Mouse (Mus musculus) testis, adult 2 months (tissue): ENCODE results near the gene Nrxn2. TPM values are rescaled to one million over a fixed set of nuclear protein-coding genes. Genes with fewer than 3 reads are reported as not detected.

Source experiments
- H3K27ac ChIP-seq: fragments of 200-500 bp; 2 replicates; pipeline ENCODE4 v1.5.1; 2012; ENCODE audit warnings: low read depth, low read length; ENCODE audit not compliant: control insufficient read depth, insufficient read depth
- H3K27me3 ChIP-seq: fragments of 200-500 bp; 2 replicates; pipeline ENCODE4 v1.6.1; 2012; ENCODE audit warnings: mild to moderate bottlenecking, low read length, moderate library complexity; ENCODE audit not compliant: control insufficient read depth, insufficient read depth
- H3K36me3 ChIP-seq: fragments of 200-500 bp; 2 replicates; pipeline ENCODE4 v1.6.1; 2012; ENCODE audit warnings: mild to moderate bottlenecking, low read length; ENCODE audit not compliant: control insufficient read depth, insufficient read depth
- H3K4me1 ChIP-seq: fragments of 200-500 bp; 2 replicates; pipeline ENCODE4 v1.6.1; 2012; ENCODE audit warnings: low read length; ENCODE audit not compliant: control insufficient read depth, insufficient read depth
- H3K4me3 ChIP-seq: fragments of 200-500 bp; 2 replicates; pipeline ENCODE4 v1.5.1; 2012; ENCODE audit warnings: low read depth, mild to moderate bottlenecking, low read length, moderate library complexity, mixed read lengths; ENCODE audit not compliant: control insufficient read depth
- CTCF ChIP-seq: fragments of 200-500 bp; IDR thresholded peaks from 2 replicates; pipeline ENCODE4 v1.5.1; 2012; ENCODE audit warnings: low read depth, mild to moderate bottlenecking, inconsistent platforms, low read length, moderate library complexity; ENCODE audit not compliant: control insufficient read depth, insufficient read depth, insufficient replicate concordance
- POLR2A ChIP-seq: fragments of 200-500 bp; IDR thresholded peaks from 2 replicates; pipeline ENCODE4 v1.6.1; 2012; ENCODE audit warnings: low read depth, mild to moderate bottlenecking, inconsistent platforms, low read length, moderate library complexity; ENCODE audit not compliant: control insufficient read depth
- polyA plus RNA-seq: library from polyadenylated mRNA; depleted of rRNA; stranded (reverse); fragments of >200 nt; gene quantifications from 2 replicates; pipeline ENCODE4 v1.2.3, GENCODE M21; 2012

Gene Nrxn2
- polyA plus RNA-seq, 1 experiment: 2.5 TPM

DNA sequence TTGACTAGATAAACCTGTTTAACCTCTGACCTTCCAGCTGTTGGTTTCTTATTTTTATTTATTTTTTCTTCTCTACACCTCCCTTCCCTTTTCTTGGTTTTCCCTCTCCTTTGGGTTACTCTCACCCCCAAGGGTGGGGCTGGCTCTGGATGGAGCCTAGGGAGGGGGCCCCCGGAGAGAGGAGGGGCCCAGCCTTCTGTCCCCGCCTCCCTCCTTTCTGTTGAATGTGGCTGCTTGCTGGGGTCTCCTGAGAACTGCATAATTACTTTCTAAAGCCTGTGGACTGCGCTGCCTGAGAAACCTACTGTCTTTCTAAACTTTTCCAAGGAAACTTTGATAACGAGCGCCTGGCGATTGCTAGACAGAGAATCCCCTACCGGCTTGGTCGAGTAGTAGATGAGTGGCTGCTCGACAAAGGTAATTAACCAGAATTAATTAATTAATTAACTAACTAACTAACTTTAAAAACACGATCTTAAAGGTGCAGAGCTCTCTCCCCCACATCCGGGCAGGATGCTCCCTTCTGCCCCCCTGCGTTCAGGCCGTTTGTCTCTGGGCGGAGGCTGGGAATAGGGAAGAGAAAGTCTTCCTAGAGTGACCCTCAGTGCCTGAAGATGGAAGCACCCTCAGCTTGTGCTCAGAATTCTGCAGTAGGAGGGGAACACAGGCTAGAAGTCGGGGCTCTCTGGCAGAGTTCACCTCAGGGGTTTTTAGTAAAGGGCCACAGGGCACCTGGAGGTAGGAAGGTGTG lies 95.0 kb downstream of the Nrxn2 start:
- TF ChIP-seq CTCF: no peak
- no peak for TF ChIP-seq POLR2A
- H3K27me3 ChIP-seq: no peaks in the 10 kb centered on the region
- H3K27ac ChIP-seq: no peak overlapping the region
- H3K4me1 ChIP-seq: no peaks in the 10 kb centered on the region
- H3K36me3 ChIP-seq: no peaks in the 10 kb centered on the region
- H3K4me3 ChIP-seq: no peak overlapping the region

DNA sequence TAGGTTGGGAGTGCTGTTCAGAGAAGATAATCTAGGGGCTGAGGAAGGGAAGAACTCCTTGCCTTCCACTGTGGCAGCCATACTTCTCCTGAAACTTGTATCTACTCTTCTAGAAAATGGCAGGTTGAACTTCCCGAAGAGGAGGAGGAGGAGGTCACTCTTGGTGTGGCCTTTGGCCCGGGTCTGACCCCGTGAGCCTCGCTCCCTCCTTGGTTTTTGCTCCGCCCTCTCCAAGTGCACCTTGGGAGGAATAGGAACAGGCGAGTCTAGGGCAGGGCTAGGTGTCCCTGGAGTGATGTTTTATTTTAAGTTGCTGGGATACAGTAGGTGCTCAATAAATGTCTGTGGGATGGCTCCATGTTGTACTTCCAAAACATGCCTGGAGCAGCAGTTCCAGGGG lies 96.4 kb downstream of the Nrxn2 start:
- H3K36me3 ChIP-seq: no peaks in the 10 kb centered on the region
- no peak overlapping the region for H3K27ac ChIP-seq
- no peaks in the 10 kb centered on the region; the same call in 1 of the 2 replicates for H3K4me1 ChIP-seq
- no peaks in the 10 kb centered on the region for H3K27me3 ChIP-seq
- no peak overlapping the region for H3K4me3 ChIP-seq
- TF ChIP-seq POLR2A (no peak), CTCF (no peak)

DNA sequence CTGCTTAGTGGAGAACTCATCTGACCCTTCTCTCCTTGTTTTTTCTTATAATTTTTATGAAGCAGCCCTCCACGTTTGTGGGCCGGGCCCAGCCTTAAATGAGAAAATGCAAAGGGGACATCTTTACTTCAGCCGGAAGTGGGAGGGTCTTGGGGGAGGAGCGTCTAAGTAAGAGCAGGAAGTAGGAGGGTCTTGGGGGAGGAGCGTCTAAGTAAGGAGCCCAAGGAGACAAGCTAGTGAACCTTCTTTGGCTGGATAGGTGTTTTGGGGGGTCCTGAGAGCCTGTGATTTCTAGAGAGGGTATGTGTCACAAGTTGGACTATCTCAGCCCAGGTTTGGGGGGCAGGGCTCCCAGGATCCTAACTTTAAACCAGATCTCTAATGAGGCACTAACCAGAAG lies 96.9 kb downstream of the Nrxn2 start:
- Histone ChIP-seq H3K4me3 (no peak overlapping the region), H3K27ac (no peak overlapping the region), H3K27me3 (no peaks in the 10 kb centered on the region)

DNA sequence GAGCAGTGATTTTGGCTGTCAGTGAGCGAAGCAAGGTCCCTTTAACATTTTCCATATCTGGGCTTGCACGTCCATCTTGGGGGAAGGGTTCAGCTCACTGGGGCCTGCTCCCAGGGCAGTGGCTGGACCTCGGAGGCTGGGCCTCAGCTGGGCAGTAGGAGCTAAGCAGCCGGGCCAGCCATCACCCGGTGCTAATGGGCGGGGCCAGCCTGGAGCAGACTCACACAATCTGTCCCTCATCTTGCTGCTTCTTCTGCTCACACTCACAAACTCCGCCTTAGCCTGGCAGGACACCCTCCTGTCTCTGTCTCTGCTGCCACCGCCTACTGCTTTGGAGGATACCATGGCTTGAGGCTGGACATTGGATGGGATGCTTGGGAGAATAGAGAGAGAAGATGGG lies 97.6 kb downstream of the Nrxn2 start:
- Histone ChIP-seq H3K4me1 (no peaks in the 10 kb centered on the region; the same call in 1 of the 2 replicates), H3K36me3 (no peaks in the 10 kb centered on the region), H3K27me3 (no peaks in the 10 kb centered on the region), H3K4me3 (no peak overlapping the region), H3K27ac (no peak overlapping the region)
- TF ChIP-seq POLR2A (no peak), CTCF (no peak)

More for the DNA sequence above, 96.9 kb downstream of the Nrxn2 start:
- H3K36me3 ChIP-seq: no peaks in the 10 kb centered on the region
- H3K4me1 ChIP-seq: no peaks in the 10 kb centered on the region; the same call in 1 of the 2 replicates
- TF ChIP-seq CTCF: no peak
- no peak for TF ChIP-seq POLR2A

DNA sequence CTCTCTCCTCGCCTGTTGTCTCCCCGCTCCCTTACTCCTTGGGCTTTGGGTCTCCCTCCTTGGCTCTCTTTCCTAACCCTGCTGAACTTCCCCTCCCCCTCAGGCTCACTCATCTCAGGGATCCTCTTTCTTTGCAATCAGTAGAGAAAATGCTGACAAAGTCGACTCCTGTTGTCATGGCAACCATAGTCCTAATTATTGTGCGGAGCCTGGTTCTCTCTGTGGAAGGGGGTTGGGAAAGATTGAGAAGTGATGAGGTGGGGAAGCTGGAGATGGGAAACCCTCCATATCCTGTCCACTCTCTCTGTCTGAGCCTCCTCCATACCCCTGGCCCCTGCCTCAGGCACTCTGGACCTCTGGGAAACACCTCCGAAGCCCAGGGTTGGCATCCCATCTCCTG lies 100.1 kb downstream of the Nrxn2 start:
- Histone ChIP-seq H3K4me1 (no peaks in the 10 kb centered on the region; the same call in 1 of the 2 replicates), H3K27me3 (no peaks in the 10 kb centered on the region), H3K4me3 (no peak overlapping the region), H3K27ac (no peak overlapping the region), H3K36me3 (no peaks in the 10 kb centered on the region)
- TF ChIP-seq POLR2A (no peak), CTCF (no peak)

DNA sequence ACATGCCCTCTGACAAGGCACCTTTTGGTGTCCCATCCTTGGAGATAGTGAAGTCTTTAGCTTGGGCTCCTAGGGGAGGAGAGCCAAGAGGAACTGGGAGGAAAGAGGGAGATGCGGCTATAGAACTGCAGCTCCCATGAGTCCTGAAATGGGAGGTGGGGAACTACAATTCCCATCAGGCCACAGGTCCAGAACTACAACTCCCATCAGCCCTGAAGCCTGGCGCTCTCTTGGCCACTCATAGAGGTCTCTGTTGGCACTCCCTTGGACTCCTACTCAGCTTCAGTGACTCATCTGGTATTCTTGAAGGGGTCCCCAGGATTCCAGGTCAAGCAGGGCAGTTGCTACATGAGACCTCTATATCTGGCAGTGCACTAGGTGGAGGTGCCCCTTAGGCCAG lies 101.0 kb downstream of the Nrxn2 start:
- Histone ChIP-seq H3K4me3 (no peak overlapping the region), H3K27ac (no peak overlapping the region), H3K4me1 (no peaks in the 10 kb centered on the region; the same call in 1 of the 2 replicates), H3K36me3 (no peaks in the 10 kb centered on the region), H3K27me3 (no peaks in the 10 kb centered on the region)
- TF ChIP-seq CTCF (no peak), POLR2A (no peak)

DNA sequence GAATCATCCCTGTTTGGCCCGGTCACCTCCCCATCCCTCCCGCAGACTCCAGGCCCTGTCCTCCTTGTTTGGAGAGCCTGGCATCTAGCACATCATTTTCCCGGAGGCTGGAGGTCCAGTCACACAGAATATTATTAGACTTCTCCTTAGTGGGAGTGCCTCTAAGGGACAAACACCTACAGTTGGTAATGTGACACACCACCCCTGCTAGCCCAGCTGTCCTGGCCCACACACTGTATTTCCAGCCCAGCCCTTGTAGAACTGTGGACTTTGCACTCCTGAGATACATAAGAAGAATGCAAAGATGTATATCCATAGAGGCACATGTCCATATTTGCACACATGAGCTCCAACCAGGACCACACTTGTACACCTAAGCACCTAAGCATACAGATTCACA lies 103.1 kb downstream of the Nrxn2 start:
- H3K36me3 ChIP-seq: no peaks in the 10 kb centered on the region
- TF ChIP-seq CTCF: no peak
- TF ChIP-seq POLR2A: no peak
- H3K4me1 ChIP-seq: no peaks in the 10 kb centered on the region; the same call in 1 of the 2 replicates
- no peaks in the 10 kb centered on the region for H3K27me3 ChIP-seq
- H3K27ac ChIP-seq: no peak overlapping the region
- no peak overlapping the region for H3K4me3 ChIP-seq
